Mouse (Mus musculus): ENCODE results near the gene Sf3b3.
"Not testable (repeated sequence)": the region's sequence is repeated elsewhere in the genome, so short reads cannot be mapped to it uniquely, and the experiment has no call there.

Gene Sf3b3

GRCm38 (mm10) chr8:110846405-110847170 lies at the start of gene Sf3b3, which contains the start of gene Cog4:
TSS of gene Sf3b3 (minus strand) at chr8:110846787.
TSS of gene Cog4 (plus strand) at chr8:110846600.
- peak; percentile 83 for DNase-seq

GRCm38 (mm10) chr8:110895812-110896211 lies 49.2 kb upstream of the Sf3b3 start:
- DNase-seq: no peak

DNA sequence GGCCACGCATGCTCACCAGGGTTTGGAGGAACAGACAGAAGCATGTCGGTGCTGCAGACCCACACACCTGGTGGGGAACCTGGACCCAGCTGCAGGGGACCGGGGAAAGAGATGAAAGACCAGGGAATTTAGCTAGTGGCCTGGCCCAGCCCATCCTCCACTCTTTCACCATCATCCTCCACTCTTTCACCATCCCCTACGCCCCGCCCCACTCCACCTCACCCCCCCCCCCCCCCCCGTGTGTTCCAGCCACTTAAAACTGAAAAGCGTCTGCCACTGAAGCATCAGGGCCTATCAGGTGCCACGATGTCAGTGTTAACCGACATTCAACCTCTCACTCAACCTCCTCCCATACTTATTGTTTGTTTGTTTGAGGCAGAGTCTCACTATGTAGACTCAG lies 48.7 kb upstream of the Sf3b3 start:
- no peak for DNase-seq

DNA sequence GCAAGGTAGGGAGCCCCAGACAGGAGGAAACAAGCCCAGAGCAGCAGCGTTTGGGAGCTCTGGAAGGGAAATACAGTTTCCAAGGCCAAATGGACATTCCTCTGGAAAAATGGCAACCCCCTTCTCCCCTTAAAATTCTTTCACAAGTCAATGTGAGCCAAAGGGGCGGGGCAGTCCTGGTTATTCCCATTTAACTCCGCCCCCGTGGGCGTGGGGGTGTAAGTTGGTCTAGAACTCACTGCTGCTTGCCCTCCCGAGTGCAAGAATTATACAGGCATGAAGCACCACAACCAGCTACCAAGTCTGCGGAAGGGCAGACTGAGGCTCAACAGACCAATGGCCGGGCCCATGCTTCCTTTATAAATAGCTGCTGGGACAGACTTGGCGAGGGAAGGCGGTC lies 48.3 kb upstream of the Sf3b3 start:
- DNase-seq: no peak

- no peak for DNase-seq
These were observed 46.3 kb upstream of the Sf3b3 start for GRCm38 (mm10) chr8:110892913-110893312.

DNA sequence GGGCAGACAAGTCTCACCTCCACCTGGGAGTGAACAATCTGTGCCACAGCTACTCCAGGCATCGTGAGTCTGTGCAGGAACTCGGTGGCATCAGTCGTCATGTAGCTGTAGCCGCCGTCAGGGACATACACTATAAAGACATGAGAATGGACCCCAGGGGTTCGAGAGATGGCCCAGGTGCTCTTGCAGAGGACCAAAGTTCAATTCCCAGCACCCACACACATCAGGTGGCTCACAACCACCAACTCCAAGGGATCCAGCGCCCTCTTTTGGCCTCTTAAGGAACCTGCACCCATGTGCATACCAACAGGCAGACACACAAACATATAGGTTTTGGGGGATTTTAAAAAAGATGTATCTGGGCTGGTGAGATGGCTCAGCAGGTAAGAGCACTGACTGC lies 45.5 kb upstream of the Sf3b3 start:
- DNase-seq: no peak

GRCm38 (mm10) chr8:110889904-110890470 lies 43.4 kb upstream of the Sf3b3 start:
- DNase-seq: no peak

DNA sequence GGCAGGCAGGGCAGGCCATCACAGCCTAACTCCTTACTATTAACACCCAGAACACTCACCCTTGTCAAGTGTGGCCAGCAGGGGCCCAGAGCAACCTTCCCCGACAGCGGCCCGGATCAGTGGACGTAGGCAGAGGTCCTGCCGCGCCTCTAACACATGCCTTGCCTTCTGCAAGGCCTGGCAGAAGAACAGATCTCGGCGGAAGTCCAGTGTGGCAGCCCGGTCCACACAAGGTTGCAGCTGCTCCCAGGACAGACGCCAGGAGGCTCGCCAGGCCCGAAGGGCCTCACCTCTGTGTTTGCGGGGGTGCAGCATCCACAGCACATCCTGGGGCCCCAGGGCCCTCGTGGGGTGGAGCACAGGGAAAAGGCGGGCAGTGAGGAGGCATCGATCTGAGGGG lies 42.3 kb upstream of the Sf3b3 start:
- no peak for DNase-seq

- DNase-seq: peak; percentile 79
These were observed 41.9 kb upstream of the Sf3b3 start for GRCm38 (mm10) chr8:110888441-110888840.

DNA sequence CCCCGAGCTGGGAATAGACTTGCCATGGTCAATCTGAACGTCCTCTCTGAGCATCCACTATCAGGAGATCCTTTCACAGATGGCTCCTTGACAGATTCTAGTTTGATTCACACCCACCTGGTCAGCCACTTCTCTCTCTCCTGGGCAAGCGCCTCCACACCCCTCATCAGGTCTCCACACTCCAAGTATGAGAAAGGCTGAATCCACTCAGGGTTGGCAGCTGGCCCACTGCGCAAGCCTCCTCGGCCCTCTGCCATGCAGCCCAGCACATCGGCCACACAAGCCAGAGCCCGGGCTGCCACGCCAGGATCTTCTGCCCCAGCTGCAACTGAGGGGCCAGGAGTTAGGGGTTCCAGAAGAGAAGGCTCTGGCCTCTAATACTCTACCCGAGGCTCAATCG lies 41.0 kb upstream of the Sf3b3 start:
- DNase-seq: no peak

DNA sequence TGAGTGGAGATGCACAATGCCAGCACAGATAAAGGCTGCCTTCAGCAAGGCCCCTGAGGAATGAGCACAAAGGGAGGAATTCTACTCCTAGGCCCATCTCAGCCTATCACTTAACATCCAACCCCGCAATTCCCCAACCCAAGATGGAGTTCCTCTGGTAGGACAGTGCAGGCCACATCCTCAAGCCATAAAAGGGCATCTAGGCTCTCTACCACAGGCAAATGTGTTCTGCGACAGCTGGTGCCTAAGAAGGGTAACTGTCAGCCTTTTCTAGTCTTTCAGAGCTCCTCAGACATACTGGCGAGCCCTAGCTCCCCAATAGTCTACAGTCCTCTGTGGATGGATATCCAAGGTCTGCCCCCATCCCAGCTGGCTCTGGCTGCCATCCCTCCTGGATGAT lies 40.0 kb upstream of the Sf3b3 start:
- DNase-seq: no peak

DNA sequence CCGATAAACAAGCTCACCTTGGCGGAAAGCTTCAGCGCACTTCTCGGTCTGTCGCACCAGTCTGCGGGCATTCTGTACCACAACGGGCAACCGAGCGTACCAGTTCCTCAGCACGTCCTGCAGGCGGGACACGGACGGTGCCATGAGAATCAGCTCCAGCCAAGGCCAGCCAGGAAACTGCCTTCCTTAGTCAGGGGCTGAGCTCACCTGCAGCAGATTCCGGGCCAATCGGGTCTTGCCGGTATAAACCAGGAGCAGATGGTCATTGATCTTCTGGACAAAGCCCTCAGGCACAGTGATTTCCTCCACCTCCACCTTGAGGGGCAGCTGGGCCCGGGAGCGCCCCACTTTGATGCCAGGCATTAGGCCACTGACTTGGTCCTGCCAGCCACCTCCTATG lies 37.2 kb upstream of the Sf3b3 start:
- DNase-seq: no peak

DNA sequence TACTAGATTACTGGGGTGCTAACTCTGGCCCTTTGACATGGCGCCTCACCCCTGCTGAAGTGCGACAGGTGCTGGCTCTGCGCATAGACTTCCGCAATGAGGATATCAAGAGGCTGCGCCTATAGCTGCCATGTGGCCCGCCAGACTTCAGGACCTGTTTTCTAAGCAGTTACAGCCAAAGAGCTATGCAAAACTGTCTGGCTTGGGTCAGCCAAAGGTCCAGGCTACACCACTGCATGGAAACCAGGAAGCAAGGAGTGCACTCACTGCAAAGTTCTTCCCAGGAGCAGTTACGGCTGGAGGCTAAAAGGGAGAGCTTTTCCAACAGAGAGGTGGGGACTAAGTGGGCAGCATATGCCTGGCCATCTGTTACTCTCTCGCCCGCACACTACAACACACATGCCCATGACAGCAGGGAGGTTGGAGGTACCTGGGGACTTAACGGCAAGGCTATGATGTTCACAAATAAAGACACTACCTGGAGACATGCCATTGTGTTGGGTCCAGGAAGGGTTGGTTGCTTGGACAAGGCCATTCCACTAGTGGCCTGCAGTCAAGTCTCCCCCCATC lies 35.2 kb upstream of the Sf3b3 start:
- DNase-seq: peak; percentile 42

DNA sequence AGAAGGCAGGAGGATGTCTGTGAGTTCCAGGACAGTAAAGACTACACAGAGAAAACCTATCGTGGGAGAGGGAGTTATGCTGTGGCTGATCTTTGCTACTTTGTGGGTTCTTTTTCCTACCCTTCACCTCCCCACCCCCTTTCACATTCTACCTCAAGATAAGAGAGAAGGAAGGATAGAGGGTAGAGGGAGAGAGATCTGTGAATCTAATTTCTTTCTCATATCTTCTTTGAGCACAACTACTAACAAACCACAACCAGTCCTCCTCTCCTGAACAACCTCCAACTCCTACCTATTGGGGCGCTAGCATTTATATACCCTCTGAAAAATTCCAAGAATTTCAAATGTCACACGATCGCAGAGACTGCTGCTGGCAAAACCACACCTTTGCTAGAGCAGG lies 31.3 kb upstream of the Sf3b3 start:
- DNase-seq: no peak

DNA sequence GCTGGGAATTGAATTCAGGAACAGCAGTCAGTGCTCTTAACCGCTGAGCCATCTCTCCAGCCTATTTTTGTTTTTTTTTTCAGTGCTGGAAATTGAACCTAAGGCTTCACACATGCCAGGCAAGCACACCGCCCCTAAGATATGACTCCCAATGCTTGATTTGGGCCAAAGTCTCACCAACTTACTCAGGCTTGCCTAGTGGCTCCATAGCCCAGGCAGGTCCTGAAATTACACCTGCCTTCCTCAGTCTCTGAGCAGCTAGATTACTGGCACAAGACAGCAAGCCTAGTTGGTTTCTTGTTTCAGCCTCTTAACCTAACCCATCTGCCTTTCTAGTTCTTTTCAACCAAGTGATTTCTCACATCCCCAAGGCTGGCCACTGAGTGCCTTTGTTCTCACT lies 23.9 kb upstream of the Sf3b3 start:
- DNase-seq: no peak

DNA sequence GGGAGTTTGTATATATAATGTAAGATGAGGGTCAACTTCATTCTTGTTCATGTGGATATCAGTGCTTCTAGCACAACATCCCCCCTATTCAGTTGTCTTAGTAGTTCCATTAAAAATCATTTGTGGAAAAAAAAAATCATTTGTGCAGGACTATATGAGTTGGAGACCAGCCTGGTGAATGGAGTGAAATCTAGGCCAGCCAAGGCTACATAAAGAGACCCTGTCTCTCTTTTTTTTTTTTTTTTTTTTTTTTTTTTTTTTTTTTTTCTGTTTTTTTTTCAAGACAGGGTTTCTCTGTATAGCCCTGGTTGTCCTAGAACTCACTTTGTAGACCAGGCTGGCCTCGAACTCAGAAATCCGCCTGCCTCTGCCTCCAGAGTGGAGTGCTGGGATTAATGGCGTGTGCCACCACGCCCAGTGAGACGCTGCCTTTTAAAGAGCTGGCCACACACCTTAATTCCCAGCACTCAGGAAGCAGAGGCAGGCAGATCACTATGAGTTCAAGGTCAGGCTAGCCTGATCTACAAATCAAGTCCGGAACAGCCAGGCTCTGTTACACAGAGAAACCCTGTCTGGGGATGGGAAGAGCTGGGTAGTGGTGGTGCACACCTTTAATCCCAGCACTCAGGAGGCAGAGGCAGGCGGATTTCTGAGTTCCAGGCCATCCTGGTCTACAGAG lies 14.9 kb upstream of the Sf3b3 start:
- not testable (repeated sequence) for DNase-seq

DNA sequence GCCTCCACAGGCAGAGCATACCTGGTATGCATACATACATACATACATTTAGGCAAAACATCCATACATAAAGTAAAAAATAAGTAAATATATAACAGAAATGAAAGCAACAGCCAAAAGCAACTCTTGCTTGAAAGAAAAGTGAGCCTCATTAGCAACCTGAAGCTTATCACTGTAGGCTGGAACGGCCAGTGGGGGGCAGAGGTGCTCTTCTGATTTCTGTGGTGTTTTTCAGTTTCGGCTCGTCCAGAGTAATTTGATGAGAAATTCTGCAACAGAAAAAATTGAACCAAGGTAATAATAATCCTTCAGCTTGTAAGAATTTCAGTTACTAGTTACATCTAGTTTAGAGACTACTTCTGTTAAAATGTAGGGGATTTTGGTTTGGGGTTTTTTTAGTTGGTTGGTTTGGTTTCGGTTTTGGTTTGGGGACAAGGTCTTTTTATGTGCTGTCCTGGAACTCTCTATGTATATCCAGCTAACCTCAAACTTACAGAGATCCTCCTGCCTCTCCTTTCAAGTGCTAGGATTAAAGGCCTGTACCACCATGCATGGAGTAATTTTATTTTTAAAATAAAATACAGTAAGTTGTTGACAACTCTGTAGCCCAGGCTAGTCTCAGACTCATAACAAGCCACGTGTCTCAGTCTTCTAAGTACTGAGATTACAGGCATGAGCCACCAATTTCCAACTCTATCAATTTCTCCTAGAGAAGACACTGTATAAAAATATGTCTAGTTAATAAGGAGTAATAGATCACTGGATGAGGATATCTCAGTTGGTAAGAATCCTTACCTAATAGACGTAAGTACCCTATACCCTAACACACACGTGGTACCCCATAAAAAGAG lies 13.3 kb upstream of the Sf3b3 start:
- DNase-seq: no peak

- no peak for DNase-seq
These were observed 10.3 kb upstream of the Sf3b3 start for GRCm38 (mm10) chr8:110856760-110857461.

DNA sequence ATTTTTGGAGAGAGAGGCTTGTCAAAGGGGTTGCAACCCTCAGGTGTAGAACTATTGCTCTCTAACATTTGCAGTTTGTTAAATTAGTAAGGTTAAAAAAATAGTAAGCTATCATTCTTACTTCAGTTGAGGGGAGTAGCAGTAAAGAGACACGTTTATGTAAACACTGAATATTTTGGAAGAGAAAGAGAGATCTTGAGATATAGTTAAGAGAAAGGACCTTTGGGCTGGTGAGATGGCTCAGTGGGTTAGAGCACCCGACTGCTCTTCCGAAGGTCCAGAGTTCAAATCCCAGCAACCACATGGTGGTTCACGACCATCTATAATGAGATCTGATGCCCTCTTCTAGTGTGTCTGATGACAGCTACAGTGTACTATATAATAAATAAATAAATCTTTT lies 9.5 kb upstream of the Sf3b3 start:
- not testable (repeated sequence) for DNase-seq

DNA sequence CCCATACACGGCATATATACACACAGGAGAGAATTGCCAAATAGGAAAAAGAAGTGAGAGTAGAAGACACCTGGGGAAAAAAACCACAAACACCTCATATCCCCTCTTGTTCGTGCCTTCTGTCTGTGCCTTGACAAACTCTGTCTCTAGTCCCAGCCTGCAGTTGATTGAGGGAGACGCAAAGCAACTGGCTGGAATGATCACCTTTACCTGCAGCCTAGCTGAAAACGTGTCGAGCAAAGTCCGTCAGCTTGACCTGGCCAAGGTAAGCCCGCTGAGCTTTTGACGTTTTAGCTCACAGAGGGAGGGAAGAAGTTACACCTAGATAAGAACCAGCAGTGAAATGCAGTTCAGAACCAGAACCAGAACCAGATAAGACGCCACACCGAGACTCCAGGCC lies 4.6 kb upstream of the Sf3b3 start:
- DNase-seq: no peak

DNA sequence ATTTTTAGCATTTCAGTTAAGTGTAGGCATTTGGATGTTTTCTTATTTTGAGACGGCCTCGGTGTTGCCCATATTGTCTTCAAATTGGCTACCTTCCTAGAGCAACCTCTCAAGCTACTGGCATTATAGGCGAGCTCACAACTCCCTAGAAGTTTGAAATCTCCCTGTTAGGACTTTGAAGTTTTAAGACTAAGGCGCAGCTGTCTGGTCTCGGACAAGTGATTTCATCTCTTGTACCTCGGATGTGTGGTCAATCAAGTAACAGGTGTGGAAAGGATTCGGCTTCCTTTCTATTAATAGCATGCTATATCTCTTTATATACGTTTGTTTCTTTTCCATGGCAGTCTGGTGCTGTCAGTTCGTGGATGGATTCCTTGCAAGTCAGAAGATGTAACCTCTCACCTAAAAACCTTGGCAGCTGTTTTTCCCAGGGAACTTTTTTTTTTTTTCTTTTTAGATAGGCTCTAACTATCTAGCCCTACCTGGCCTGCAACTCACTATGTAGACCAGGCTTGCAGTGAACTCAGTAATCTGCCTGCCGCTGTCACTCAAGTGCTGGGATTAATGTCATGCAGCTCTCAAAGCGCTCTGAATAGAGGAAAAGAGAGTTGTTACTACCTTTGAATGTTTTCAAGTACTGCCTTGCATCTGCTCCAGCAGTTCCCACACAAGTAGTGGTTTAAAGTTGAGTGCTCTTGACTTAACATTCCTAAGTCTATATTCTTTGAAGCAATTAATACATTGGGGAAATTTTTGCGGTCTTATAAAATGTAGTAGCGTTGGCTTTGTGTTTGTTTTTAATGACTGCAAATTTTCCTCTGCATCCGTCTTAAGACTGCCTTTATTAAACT lies 1.3 kb upstream of the Sf3b3 start:
- DNase-seq: no peak
